ENCODE assay signal across 1 mouse cellular context in genomic region chr2:35540798-35541197, GRCm38 (mm10).
TF ChIP-seq lines count a peak whose summit lies in the region.

No protein-coding gene starts in this region.

TF ChIP-seq in MEL, 35 proteins besides CTCF, POLR2A, EP300 and RAD21 (continued from another document):
- TF ChIP-seq ZNF384 (IDR thresholded peaks at IDR 0.05; ENCODE audit: low read depth, low read length): peak; percentile 50; the same call in 1 of the 2 replicates
TF ChIP-seq in MEL: peak in this region for 8.
